Mouse (Mus musculus) embryonic facial prominence, embryonic 10.5 days (tissue): Measurements from ENCODE around the gene Slc19a1. TPM values are rescaled to one million over a fixed set of nuclear protein-coding genes. Genes with fewer than 3 reads are reported as not detected.

Experiments
- DNase-seq: peaks from one replicate; pipeline ENCODE4 v3.0.0-alpha.2; 2017; ENCODE audit warnings: low spot score
- H3K27ac ChIP-seq: fragments of 300-500 bp; sonication (generic); replicated peaks from 2 replicates; pipeline ENCODE4 v1.5.1; 2016; ENCODE audit warnings: mild to moderate bottlenecking
- H3K27me3 ChIP-seq: fragments of 300-500 bp; sonication (generic); replicated peaks from 2 replicates; pipeline ENCODE4 v1.6.1; 2016; ENCODE audit warnings: low read depth, mild to moderate bottlenecking; ENCODE audit not compliant: poor library complexity, severe bottlenecking
- H3K36me3 ChIP-seq: fragments of 300-500 bp; sonication (generic); replicated peaks from 2 replicates; pipeline ENCODE4 v1.6.1; 2016; ENCODE audit warnings: mild to moderate bottlenecking, moderate library complexity
- H3K4me1 ChIP-seq: fragments of 300-500 bp; sonication (generic); 2 replicates; pipeline ENCODE4 v1.6.1; 2016
- H3K4me3 ChIP-seq: fragments of 300-500 bp; sonication (generic); 2 replicates; pipeline ENCODE4 v1.5.1; 2016; ENCODE audit warnings: mild to moderate bottlenecking, moderate library complexity
- H3K9me3 ChIP-seq: fragments of 300-500 bp; sonication (generic); 2 replicates; pipeline ENCODE4 v1.6.1; 2016; ENCODE audit warnings: mild to moderate bottlenecking
- WGBS: fragments of 180-500 bp; shearing (Covaris S2); methylation state at CpG from one replicate; pipeline ENCODE4 v1.1.7; 2016; 5-methylcytosine and 5-hydroxymethylcytosine counted together
- polyA plus RNA-seq: library from polyadenylated mRNA; unstranded; fragments of >200 nt; fragmentation: Nextera tagmentation; extraction: Ambion mirVana; gene quantifications from 2 replicates; pipeline ENCODE4 v1.2.1, GENCODE M21; 2016

Gene Slc19a1
- polyA plus RNA-seq, 1 experiment from 2014 or later, result 37.4 TPM

DNA sequence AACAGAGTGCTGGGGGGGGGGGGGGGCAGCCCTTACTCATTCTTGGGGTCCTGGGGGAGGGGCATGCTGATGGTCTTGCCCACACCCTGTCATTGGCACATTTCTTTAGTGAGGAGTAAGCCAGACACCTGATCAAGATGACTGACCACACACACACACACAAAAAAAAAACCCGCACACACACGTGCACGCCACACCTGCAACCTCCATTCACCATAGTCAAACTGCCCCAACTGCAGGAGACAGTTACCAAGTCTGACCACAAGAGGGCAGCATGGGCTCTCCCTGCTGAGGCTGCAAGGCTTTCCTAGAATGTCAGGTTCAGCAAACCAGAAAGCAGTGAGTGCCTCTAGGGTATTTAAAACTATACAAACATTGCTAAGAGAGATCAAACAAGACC lies 50.4 kb downstream of the Slc19a1 start:
- WGBS, result 24% methylated on average over 3 of the region's 3 CpGs
- Histone ChIP-seq H3K36me3 (peaks cover 74% of the 10 kb centered on the region), H3K9me3 (no peaks in the 10 kb centered on the region), H3K4me3 (no peak overlapping the region), H3K27me3 (no peaks in the 10 kb centered on the region), H3K4me1 (no peaks in the 10 kb centered on the region), H3K27ac (no peak overlapping the region)
- peak; percentile 81 for DNase-seq

DNA sequence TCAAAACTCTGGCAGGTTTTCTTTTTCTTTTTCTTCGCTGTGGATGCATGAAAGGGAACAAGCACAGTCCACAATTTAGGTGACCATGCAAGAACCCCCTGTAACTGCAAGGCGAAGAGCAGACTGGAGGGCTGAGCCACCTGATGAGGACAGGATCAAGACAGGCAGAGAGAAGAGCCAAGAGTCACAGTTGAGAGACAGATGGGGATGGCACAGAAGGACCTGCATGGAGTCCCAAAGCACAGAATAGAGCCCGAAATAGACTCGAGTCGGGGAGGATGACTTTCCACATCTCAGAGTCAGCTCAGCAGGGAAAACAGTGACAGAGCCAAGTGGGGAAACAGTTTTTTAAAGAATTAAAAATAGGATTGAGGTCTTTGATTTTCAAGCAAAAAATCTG lies 50.9 kb downstream of the Slc19a1 start:
- H3K4me1 ChIP-seq, result no peaks in the 10 kb centered on the region
- H3K4me3 ChIP-seq, result no peak overlapping the region
- no peaks in the 10 kb centered on the region for H3K9me3 ChIP-seq
- no peak for DNase-seq
- no peaks in the 10 kb centered on the region for H3K27me3 ChIP-seq
- whole genome bisulfite sequencing, result 73% methylated on average over 5 of the region's 5 CpGs
- peaks cover 74% of the 10 kb centered on the region for H3K36me3 ChIP-seq
- H3K27ac ChIP-seq, result no peak overlapping the region

GRCm38 (mm10) chr10:77084568-77084967 lies 52.5 kb downstream of the Slc19a1 start:
- Histone ChIP-seq H3K4me3 (no peak overlapping the region), H3K4me1 (peaks cover 5% of the 10 kb centered on the region), H3K36me3 (peaks cover 74% of the 10 kb centered on the region), H3K27me3 (no peaks in the 10 kb centered on the region), H3K27ac (no peak overlapping the region), H3K9me3 (no peaks in the 10 kb centered on the region)
- DNase-seq, result no peak
- WGBS, result 81% methylated on average over 1 of the region's 1 CpGs

- Histone ChIP-seq H3K4me3 (no peak overlapping the region), H3K4me1 (peaks cover 16% of the 10 kb centered on the region), H3K27ac (0 out of 2 replicates have a peak overlapping the region, but pooled peaks have one; percentile 3), H3K36me3 (peaks cover 80% of the 10 kb centered on the region), H3K27me3 (no peaks in the 10 kb centered on the region), H3K9me3 (peaks cover 12% of the 10 kb centered on the region; the same call in 1 of the 2 replicates)
- 58% methylated on average over 8 of the region's 8 CpGs for WGBS
- DNase-seq, result no peak
Observed at GRCm38 (mm10) chr10:77089336-77089735, 57.3 kb downstream of the Slc19a1 start.

DNA sequence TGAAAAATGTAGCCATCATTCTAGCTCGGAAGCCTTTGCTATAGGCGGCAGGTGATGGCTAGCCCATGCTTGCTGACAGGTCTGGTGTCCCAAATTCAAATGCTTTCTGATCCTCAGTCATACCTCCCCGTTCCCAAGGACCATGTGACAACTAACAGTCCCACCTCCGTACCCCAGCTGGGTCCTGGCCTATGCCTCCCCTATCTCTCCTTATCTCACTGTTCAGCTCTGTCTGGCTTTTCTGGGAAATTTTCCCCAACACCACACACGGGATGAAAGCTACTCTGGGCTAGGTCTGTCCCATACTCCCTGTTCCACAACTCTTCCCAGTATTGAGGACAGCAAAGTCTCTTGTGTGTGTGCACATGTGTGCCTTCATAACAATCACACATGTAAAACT lies 58.0 kb downstream of the Slc19a1 start:
- WGBS, result 86% methylated on average over 5 of the region's 5 CpGs
- Histone ChIP-seq H3K4me1 (peaks cover 18% of the 10 kb centered on the region), H3K4me3 (no peak overlapping the region), H3K27me3 (no peaks in the 10 kb centered on the region), H3K9me3 (peaks cover 12% of the 10 kb centered on the region; the same call in 1 of the 2 replicates), H3K27ac (no peak overlapping the region), H3K36me3 (peaks cover 80% of the 10 kb centered on the region)
- no peak for DNase-seq

DNA sequence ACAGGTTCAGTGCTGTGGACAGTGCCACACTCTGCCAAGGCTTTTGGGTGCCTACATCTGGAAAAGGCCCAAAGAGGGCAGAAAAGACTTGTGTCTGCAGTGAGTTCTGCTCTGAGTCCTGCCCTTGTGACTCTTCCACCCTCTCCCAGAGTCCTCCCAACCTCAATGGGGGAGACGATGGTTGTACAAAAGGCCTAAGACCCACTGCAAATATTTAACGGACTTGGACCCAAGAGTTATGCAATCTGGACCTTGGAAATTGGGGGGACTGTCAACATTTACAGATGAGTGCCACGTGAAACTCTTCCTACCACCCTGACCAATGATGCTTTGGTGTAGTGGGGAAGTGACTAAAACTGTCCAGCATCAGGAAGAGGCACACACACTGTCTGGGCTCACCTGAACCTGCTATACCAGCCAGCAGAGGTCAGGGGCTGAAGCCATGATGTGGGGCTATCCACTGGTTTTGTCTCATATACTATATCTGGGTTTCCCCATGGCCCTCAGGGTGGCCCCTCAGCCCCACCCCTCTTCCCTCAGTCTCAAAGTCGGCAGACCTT lies 59.6 kb downstream of the Slc19a1 start:
- Histone ChIP-seq H3K36me3 (peaks cover 78% of the 10 kb centered on the region), H3K4me1 (peaks cover 20% of the 10 kb centered on the region), H3K27me3 (no peaks in the 10 kb centered on the region), H3K9me3 (peaks cover 12% of the 10 kb centered on the region; the same call in 1 of the 2 replicates), H3K4me3 (no peak overlapping the region), H3K27ac (no peak overlapping the region)
- DNase-seq, result no peak
- WGBS, result 82% methylated on average over 4 of the region's 4 CpGs

DNA sequence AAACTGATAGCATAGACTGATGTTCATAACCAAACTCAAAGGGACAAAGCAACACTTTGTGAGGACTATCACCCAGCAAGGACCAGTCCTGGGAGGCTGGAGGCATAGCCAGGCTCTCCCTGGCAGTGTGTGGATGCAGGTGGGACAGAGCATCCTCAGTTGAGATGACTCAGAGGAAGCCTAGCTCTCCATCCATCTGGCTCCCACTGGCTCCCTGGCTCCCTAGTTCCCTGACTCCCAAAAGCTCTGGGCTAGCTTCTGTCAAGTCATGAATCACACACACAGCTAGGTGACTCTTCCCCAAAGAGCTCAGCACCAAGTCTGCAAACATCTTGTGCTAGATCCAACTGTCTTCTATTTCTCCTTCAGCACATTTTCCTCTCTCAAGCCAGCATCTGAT lies 61.8 kb downstream of the Slc19a1 start:
- Histone ChIP-seq H3K36me3 (peaks cover 57% of the 10 kb centered on the region), H3K4me1 (peaks cover 40% of the 10 kb centered on the region), H3K27me3 (no peaks in the 10 kb centered on the region), H3K4me3 (no peak overlapping the region), H3K9me3 (peaks cover 12% of the 10 kb centered on the region; the same call in 1 of the 2 replicates), H3K27ac (no peak overlapping the region)
- DNase-seq, result no peak

DNA sequence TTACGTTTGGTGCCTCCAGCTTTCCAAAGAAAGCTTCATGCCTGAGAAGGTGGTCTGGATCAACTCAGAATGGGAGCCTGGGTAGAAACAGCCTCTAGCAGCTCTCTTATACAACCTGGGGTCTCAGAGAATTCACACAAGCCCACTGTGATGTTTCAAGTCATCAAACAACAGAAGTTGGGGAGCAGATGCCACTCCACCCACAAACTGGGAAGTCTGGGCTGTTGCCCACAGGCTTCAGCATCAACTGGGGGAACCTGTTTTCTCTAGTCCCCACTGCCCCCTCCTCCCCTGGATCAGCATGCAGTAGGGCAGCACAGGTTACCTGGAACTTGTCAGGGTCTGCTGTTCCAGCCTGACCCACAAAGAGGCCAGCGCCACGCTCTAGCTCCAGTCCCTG lies 63.6 kb downstream of the Slc19a1 start:
- peaks cover 52% of the 10 kb centered on the region for H3K36me3 ChIP-seq
- no peaks in the 10 kb centered on the region for H3K27me3 ChIP-seq
- H3K4me1 ChIP-seq, result peaks cover 26% of the 10 kb centered on the region
- H3K4me3 ChIP-seq, result no peak overlapping the region
- 91% methylated on average over 3 of the region's 3 CpGs for WGBS
- peaks cover 12% of the 10 kb centered on the region; the same call in 1 of the 2 replicates for H3K9me3 ChIP-seq
- DNase-seq, result no peak
- H3K27ac ChIP-seq, result 0 out of 2 replicates have a peak overlapping the region, but pooled peaks have one; percentile 27

- 69% methylated on average over 12 of the region's 12 CpGs for WGBS
- Histone ChIP-seq H3K4me3 (no peak overlapping the region), H3K4me1 (peaks cover 28% of the 10 kb centered on the region), H3K27me3 (no peaks in the 10 kb centered on the region), H3K9me3 (peaks cover 12% of the 10 kb centered on the region; the same call in 1 of the 2 replicates), H3K36me3 (peaks cover 43% of the 10 kb centered on the region), H3K27ac (peak overlapping the region; percentile 26; the same call in 1 of the 2 replicates)
- DNase-seq, result no peak
Observed at GRCm38 (mm10) chr10:77097006-77097889, 65.2 kb downstream of the Slc19a1 start.

GRCm38 (mm10) chr10:77097890-77098200 lies 65.8 kb downstream of the Slc19a1 start:
- peaks cover 28% of the 10 kb centered on the region for H3K4me1 ChIP-seq
- peaks cover 37% of the 10 kb centered on the region for H3K36me3 ChIP-seq
- WGBS, result 90% methylated on average over 4 of the region's 4 CpGs
- no peak for DNase-seq
- no peak overlapping the region for H3K4me3 ChIP-seq
- H3K27ac ChIP-seq, result no peak overlapping the region
- peaks cover 7% of the 10 kb centered on the region; the same call in 1 of the 2 replicates for H3K9me3 ChIP-seq
- H3K27me3 ChIP-seq, result no peaks in the 10 kb centered on the region

DNA sequence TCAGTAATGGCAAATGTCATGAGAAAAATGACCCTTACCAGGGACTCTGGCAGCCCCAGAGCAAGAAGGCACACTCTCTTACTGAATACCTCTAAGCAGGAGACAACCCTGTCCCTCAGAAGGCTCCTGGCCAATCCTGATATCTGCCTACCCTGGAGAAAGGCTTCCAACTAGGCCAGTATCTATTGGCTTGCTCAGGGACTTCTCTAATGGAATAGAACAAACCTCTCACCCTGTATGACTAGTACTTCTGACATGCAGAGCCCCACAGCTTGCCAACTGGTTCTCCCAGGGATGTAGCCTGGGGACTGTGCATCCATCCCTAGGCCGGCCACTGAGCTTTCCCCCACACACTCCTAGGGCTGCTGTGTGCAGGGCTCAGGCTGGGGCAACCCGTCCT lies 66.6 kb downstream of the Slc19a1 start:
- no peak overlapping the region; the same call in 1 of the 2 replicates for H3K27ac ChIP-seq
- H3K4me3 ChIP-seq, result no peak overlapping the region
- 81% methylated on average over 2 of the region's 2 CpGs for WGBS

DNA sequence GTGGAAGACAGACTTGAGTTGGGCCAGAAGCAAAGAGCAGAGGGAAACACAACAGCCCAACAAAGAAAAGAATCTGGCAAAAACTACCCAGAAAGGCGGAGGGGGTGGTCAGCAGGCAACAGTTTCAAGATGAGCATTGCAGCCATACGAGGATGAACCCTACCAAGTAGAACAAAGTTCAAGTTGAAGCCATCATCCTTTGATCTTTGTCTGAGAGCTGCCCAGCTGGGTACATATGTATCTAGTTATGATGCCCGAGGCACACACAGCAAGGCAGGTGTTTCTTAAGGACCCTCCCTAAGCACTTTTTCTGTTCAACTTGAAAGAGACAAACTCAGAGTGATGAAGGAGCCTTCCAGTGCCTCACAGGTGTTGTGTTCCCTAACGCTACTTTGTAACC lies 67.7 kb downstream of the Slc19a1 start:
- H3K27me3 ChIP-seq, result no peaks in the 10 kb centered on the region
- no peak overlapping the region for H3K4me3 ChIP-seq
- no peak overlapping the region for H3K27ac ChIP-seq
- H3K9me3 ChIP-seq, result no peaks in the 10 kb centered on the region
- H3K4me1 ChIP-seq, result peaks cover 32% of the 10 kb centered on the region
- peaks cover 18% of the 10 kb centered on the region for H3K36me3 ChIP-seq
- 84% methylated on average over 4 of the region's 4 CpGs for WGBS
- DNase-seq, result no peak

More for the DNA sequence above, 66.6 kb downstream of the Slc19a1 start:
- Histone ChIP-seq H3K4me1 (peaks cover 28% of the 10 kb centered on the region), H3K27me3 (no peaks in the 10 kb centered on the region), H3K9me3 (0 out of 2 replicates have a peak, but pooled peaks cover 2% of the 10 kb centered on the region), H3K36me3 (peaks cover 29% of the 10 kb centered on the region)
- no peak for DNase-seq

DNA sequence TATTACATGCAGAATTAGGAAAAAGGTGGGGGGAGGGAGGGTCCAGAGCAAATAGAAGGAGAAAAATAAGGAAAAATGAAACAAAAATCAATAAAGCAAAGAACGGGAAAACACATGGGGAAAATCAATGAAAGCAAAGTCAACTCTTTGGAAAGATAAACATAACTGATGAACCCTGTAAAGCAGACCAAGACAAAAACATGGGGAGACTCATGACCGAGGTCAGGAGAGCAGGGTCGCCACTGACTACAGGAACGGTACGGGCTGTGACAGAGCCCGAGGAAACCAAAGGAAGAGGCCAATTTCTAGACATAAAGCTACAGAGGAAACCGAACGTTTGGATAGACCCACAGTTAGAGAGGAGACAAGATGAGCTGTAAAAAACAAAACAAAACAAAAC lies 71.6 kb downstream of the Slc19a1 start:
- H3K4me3 ChIP-seq, result no peak overlapping the region
- H3K9me3 ChIP-seq, result no peaks in the 10 kb centered on the region
- H3K27ac ChIP-seq, result no peak overlapping the region
- peaks cover 8% of the 10 kb centered on the region; the same call in 1 of the 2 replicates for H3K36me3 ChIP-seq
- no peaks in the 10 kb centered on the region for H3K27me3 ChIP-seq
- H3K4me1 ChIP-seq, result 0 out of 2 replicates have a peak, but pooled peaks cover 12% of the 10 kb centered on the region
- 60% methylated on average over 8 of the region's 8 CpGs for WGBS
- DNase-seq, result no peak
